Mouse (Mus musculus): Measurements from ENCODE around the gene Hsp90ab1.

Gene Hsp90ab1

DNA sequence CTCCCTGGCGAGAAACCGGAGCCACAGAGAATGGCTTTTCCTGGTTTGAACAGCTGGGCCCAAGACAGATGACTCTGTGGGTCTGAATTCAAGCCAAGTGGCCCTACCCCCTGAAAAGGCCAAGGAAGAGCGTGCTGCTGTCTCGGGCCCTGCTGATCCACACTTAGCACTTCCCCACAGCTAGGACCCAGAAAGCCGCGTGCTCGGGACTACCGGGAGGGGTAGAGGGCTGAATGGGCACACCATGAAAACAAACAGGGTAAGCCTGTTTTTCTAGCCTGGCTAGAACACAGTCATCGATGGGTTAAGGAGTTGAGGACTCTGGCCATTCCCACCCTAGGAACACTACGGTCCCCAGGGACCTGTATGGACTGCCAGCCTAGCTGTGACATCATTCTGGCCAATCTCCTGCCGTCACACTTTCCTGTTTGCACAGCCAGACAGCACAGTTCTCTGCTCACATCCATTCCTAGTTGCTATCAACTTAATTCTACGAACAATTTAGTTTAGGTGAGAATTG, 7.9 kb upstream of the Hsp90ab1 start:
- no peak for DNase-seq (ENCODE audit: low read depth, low spot score)

DNA sequence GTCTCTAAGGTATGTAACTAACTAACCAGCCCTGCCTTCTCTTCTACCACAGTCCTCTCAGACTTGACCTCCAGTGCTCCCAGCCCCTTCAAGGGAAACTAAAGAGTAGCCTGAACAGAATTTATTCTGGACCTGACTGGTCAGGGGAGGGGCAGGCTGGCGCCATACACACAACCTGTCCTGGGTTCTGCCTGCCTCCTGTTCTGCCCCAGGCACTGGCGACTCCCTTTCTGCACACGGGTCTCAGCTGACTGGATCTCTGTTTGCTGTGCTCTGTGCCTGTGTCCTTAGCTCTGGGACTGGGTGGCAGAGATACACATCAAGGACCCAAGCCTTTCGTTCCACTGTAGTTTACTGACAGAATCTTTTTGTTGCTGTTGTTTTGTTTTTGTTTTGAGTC, 6.5 kb upstream of the Hsp90ab1 start:
- DNase-seq (ENCODE audit: low read depth, low spot score): no peak

GRCm38 (mm10) chr17:45578843-45579242, 5.8 kb upstream of the Hsp90ab1 start:
- no peak for DNase-seq (ENCODE audit: low read depth, low spot score)

DNA sequence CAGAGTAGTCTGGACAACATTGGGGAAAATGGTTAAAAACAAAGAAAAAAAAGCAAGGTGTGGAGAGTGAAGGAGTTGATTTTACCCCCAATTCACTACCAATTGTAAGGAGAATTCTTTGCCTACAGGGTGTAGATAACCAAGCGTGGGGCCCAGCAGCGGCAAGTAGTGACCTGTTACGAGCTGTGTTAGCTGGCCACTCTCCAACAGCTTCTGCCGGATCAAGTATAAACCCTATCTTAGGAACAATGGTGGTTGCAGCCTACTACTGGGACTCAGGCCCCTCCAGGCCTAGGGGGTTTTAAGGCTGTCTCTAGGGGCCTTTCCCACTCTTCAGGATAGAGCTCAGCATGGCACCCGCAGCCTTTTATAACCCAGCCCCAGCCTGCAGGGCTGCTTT, 5.2 kb upstream of the Hsp90ab1 start:
- no peak for DNase-seq (ENCODE audit: low read depth, low spot score)

- no peak for DNase-seq (ENCODE audit: low read depth, low spot score)
Measured at GRCm38 (mm10) chr17:45575123-45575897, 2.2 kb upstream of the Hsp90ab1 start.

GRCm38 (mm10) chr17:45574129-45574761, 1.2 kb upstream of the Hsp90ab1 start:
- peak; percentile 90 for DNase-seq (ENCODE audit: low read depth, low spot score)

DNA sequence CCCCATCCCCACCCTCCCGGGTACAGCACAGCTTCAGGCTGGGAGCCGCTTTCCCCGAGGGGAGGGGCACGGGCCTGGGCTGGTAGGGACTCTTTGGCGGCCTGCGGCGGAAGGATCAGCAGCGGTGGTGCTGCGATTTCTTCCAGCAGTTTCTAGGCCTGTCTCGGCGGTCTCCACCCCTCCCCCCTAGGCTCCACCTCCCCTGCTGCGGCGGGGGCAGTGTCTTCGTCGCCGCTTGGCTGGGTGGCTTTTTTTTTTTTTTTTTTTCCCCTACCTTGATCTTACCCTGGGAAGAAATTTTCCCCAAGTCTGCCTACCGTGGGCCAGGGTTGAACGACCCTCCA, 681 bp upstream of the Hsp90ab1 start:
- peak; percentile 93 for DNase-seq (ENCODE audit: low read depth, low spot score)

DNA sequence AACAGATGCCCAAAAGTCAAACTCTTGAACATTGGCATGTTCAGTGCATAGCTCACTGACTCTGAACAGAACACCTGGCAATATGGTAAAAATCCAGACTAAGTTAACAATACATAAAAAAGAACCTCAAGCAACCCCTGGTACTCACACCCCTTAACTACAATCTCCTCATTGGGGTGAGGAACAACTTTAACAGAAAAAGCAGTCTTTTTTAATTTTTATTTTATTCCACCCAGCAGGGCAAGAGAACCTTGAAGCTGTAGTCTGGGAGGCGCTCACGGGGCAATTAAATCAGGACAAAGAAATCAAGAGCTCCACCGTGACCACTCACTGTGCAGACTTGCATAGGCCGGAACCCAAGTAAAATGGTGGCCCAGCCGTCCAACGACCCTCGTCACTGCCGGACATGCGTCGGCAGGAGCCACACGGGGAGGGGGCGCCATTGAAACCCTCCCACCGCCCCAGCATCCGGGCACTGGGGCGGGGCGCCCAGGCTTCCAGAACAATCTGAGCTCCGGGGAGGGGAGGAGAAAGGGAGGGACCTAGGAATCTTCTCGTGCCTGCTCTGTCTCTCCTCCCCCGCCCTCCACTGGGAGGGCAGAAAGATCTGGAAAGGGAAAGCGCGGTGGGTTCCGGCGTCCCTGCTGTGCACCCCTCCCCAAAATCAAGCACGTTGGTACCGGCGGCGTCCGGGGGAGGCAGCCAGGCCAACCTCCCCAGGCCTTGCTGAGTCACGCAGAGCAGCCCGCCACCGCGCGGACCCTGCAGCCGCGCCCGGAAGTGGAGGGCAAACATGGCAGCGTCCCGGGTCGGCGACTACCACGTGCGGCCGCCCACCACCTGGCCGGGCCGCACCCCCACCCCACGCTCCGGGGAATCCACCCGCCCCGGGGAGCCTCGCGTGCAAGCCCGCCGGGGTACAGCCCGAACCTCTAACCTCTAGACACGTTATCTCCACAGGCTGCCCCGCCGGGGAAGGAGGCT, 676 bp downstream of the Hsp90ab1 start:
- DNase-seq (ENCODE audit: low read depth, low spot score): no peak

DNA sequence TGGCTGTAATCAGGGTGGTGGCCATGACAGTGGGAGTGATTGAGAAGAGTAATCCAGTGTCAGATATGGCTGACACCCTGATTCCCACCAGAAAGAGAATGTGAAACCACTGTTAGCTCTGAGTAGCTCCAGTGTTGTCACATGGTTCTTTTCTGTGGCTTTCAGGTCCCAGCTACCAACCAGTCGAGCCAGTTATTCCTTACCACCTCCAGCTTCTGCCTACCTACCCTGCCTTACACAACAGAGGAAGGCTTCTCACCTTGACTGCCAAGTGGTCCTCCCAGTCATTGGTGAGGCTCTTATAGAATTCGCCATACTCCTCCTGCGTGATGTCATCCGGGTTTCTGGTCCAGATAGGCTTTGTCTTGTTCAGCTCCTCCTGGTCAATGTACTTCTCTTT, 3.1 kb downstream of the Hsp90ab1 start:
- DNase-seq (ENCODE audit: low read depth, low spot score): no peak

- DNase-seq (ENCODE audit: low read depth, low spot score): no peak
Measured at GRCm38 (mm10) chr17:45568990-45569389, 4.1 kb downstream of the Hsp90ab1 start.

DNA sequence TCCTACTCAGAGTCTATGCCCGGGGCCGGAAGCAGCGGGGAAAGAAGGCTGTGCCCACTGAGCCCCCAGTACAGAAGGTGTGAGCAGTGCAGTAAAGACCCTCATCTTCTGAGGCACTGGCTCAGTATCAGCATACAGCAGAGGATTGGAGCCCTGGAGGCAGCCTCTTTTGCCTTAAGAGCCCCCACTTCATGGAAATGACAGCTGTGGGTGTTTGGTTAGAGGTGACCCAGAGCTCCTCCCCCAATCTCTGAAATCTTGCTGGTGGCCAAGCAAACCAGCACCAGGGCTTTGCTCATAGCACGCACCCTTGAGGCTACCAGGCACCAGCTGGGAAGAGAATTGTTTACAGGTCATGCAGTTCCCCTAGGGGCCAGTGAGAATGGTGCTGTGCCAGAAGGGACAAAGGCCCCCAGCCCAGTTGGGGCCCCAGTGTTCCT, 5.9 kb downstream of the Hsp90ab1 start:
- DNase-seq (ENCODE audit: low read depth, low spot score): no peak

GRCm38 (mm10) chr17:45566360-45567161, 6.5 kb downstream of the Hsp90ab1 start:
- no peak for DNase-seq (ENCODE audit: low read depth, low spot score)

- no peak for DNase-seq (ENCODE audit: low read depth, low spot score)
Measured at GRCm38 (mm10) chr17:45566031-45566359, 7.1 kb downstream of the Hsp90ab1 start.

DNA sequence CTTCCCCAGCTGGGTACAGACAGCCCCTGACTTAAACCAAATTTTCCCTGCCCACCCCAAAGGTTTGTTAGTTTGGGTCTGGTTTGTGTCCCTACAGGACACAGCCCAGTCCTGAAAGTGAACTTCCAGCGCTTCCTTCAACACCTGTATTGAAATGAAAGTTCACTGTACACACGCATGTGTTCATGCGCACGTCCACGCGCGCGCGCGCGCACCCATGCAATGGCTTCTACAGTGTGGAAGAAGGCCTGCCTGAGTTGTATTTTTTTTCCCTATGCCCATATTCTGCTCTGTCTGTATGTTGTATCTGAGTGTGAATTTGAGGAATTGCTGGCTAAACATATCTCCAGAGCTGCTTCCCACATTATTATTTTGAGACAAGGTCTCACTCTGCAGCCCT, 8.0 kb downstream of the Hsp90ab1 start:
- DNase-seq (ENCODE audit: low read depth, low spot score): no peak

GRCm38 (mm10) chr17:45564531-45565084, 8.5 kb downstream of the Hsp90ab1 start:
- DNase-seq (ENCODE audit: low read depth, low spot score): no peak

DNA sequence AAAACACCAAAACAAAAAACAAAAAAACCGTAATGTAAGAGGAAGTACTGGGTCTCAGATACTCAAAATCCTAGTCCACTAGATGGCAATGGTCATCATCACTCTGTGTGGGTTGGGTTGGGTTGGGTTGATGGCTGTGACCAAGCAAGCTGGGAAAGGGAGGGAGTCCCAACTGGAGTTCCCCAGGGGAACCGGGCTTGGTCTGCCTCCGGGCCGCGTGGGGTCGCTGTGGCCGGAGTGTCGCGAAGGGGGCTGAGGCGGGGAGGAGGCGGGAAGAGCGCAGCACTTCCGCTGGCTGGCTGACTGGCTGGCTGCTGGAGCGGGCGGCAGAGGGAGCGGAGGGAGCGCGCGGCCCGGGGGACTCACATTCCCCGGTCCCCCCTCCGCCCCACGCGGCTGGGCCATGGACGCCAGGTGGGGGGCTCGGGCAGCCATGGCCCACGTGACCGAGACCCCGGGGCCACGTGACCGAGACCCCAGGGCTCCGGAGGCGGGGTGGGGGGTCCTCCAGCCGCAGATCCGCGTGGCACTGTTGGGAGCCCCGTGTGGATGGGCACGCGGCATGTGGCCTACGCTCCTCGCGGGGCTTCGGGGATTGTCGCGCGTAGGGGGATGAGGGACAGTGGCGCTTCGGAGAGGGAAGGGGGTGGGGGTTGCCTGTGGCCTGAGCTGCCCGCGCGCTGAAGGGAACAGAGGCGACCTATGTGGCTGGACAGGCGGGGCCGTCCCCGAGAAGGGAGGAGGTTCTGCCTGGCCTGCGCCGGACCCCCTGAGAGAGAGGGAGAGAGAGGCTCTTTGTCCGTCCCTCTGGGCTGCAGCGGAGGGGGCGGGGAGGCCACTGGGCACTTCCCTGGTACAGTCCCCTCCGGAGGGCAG, 9.2 kb downstream of the Hsp90ab1 start, which contains the start of gene Slc35b2:
Gene Slc35b2 (plus strand): TSS at position 220 of the 876 bp plus-strand sequence.
- DNase-seq (ENCODE audit: low read depth, low spot score): peak; percentile 81

GRCm38 (mm10) chr17:45563216-45563615, 9.9 kb downstream of the Hsp90ab1 start:
- DNase-seq (ENCODE audit: low read depth, low spot score): no peak

DNA sequence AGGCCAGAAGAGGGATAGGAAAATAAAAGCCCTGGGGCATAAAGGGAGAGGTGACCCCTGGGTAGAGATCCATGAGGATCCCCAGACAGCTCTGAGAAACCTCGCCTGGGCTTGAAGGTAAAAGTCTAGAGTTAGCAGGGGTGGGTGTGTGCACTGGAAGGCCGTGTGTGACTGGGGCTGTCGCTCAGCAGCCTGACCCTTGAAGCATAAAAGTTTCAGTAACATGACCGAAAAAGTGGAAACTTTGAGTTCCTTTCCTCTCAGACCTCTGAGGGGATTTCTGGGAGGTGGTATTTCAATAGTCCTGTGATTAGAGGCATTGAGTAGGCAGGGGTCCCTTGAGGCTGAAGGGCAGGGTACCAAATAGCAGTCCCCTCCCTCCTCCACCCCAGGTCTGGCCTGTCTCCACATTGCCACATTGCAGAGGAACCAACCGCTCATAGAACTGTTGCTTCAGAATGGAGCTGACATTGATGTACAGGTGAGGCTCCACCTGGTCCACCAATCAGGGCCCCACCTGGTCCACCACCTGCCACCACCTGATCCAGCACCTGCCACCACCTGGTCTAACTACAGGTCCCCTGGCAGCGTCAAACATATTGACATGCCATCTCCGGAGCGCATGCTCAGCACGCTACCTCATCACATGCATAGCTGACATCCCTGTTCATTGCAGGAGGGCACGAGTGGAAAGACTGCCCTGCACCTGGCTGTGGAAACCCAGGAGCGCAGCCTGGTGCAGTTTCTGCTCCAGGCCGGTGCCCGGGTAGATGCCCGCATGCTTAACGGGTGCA, 13.1 kb downstream of the Hsp90ab1 start:
- DNase-seq (ENCODE audit: low read depth, low spot score): no peak
